Mouse (Mus musculus) right cerebral cortex, postnatal 4 days (tissue): Measurements from ENCODE around the gene Cdk2ap2.
"Not testable (repeated sequence)": the region's sequence is repeated elsewhere in the genome, so short reads cannot be mapped to it uniquely, and the experiment has no call there.

ENCODE experiments used
- DNase-seq: peaks from one replicate; pipeline ENCODE4 v3.0.0-alpha.2; 2022

Gene Cdk2ap2

GRCm38 (mm10) chr19:4068242-4068641, 28.7 kb upstream of the Cdk2ap2 start:
- DNase-seq, result not testable (repeated sequence)

- no peak for DNase-seq
Measured at GRCm38 (mm10) chr19:4068717-4069410, 28.1 kb upstream of the Cdk2ap2 start.

GRCm38 (mm10) chr19:4070311-4070710, 26.7 kb upstream of the Cdk2ap2 start:
- no peak for DNase-seq

- DNase-seq, result no peak
Measured at GRCm38 (mm10) chr19:4070756-4071155, 26.2 kb upstream of the Cdk2ap2 start.

GRCm38 (mm10) chr19:4071406-4071805, 25.6 kb upstream of the Cdk2ap2 start:
- DNase-seq, result no peak

- DNase-seq, result no peak
Measured at GRCm38 (mm10) chr19:4072706-4073424, 24.1 kb upstream of the Cdk2ap2 start.

GRCm38 (mm10) chr19:4075531-4075930, 21.5 kb upstream of the Cdk2ap2 start:
- no peak for DNase-seq

- DNase-seq, result no peak
Measured at GRCm38 (mm10) chr19:4079594-4079993, 17.4 kb upstream of the Cdk2ap2 start.

GRCm38 (mm10) chr19:4080511-4081009, 16.4 kb upstream of the Cdk2ap2 start:
- DNase-seq, result no peak

GRCm38 (mm10) chr19:4081394-4081793, 15.6 kb upstream of the Cdk2ap2 start, which contains the start of gene Cabp2:
Cabp2 (plus strand) TSS chr19:4081578.
- no peak for DNase-seq

- DNase-seq, result no peak
Measured at GRCm38 (mm10) chr19:4082219-4082965, 14.6 kb upstream of the Cdk2ap2 start.

GRCm38 (mm10) chr19:4083316-4083715, 13.7 kb upstream of the Cdk2ap2 start:
- DNase-seq, result no peak

GRCm38 (mm10) chr19:4083826-4084225, 13.2 kb upstream of the Cdk2ap2 start:
- no peak for DNase-seq

- no peak for DNase-seq
Measured at GRCm38 (mm10) chr19:4084984-4085383, 12.0 kb upstream of the Cdk2ap2 start.

- DNase-seq, result no peak
Measured at GRCm38 (mm10) chr19:4086156-4086555, 10.8 kb upstream of the Cdk2ap2 start.

GRCm38 (mm10) chr19:4087090-4087489, 9.9 kb upstream of the Cdk2ap2 start:
- DNase-seq, result no peak

- no peak for DNase-seq
Measured at GRCm38 (mm10) chr19:4088146-4088545, 8.8 kb upstream of the Cdk2ap2 start.

GRCm38 (mm10) chr19:4089128-4089527, 7.9 kb upstream of the Cdk2ap2 start:
- DNase-seq, result no peak

GRCm38 (mm10) chr19:4090446-4090845, 6.5 kb upstream of the Cdk2ap2 start:
- DNase-seq, result no peak

- DNase-seq, result no peak
Measured at GRCm38 (mm10) chr19:4091383-4091782, 5.6 kb upstream of the Cdk2ap2 start.

- DNase-seq, result no peak
Measured at GRCm38 (mm10) chr19:4092750-4093149, 4.2 kb upstream of the Cdk2ap2 start.

- DNase-seq, result no peak
Measured at GRCm38 (mm10) chr19:4093772-4094171, 3.2 kb upstream of the Cdk2ap2 start.

- DNase-seq, result no peak
Measured at GRCm38 (mm10) chr19:4094348-4094747, 2.6 kb upstream of the Cdk2ap2 start.
